Mouse (Mus musculus) C2C12 (cell line): ENCODE data around the gene 6430548M08Rik.

ENCODE experiments used
- CTCF ChIP-seq: IDR thresholded peaks from one replicate; pipeline ENCODE4 v1.5.1; 2011; ENCODE audit not compliant: control insufficient read depth, insufficient read depth, insufficient read length
- MAX ChIP-seq: IDR thresholded peaks from one replicate; pipeline ENCODE4 v1.6.1; 2011; ENCODE audit warnings: mild to moderate bottlenecking, control low read depth
- USF1 ChIP-seq: IDR thresholded peaks from one replicate; pipeline ENCODE4 v1.6.1; 2011; ENCODE audit warnings: low read depth, mild to moderate bottlenecking, control low read depth, moderate library complexity

GRCm38 (mm10) chr8:120208113-120208512, 94.2 kb downstream of the 6430548M08Rik start:
- TF ChIP-seq CTCF: no peak
- TF ChIP-seq USF1: no peak
- no peak for TF ChIP-seq MAX
